Mouse (Mus musculus) liver, adult 2 months (tissue): ENCODE data around the gene Rbl1.

Experiments used
- CTCF ChIP-seq: fragments of 200-500 bp; IDR thresholded peaks from 2 replicates; pipeline ENCODE4 v1.5.1; 2011; ENCODE audit warnings: low read depth, low read length, control low read depth
- POLR2A ChIP-seq: fragments of 200-500 bp; IDR thresholded peaks from 2 replicates; pipeline ENCODE4 v1.6.1; 2011; ENCODE audit warnings: low read length, control low read depth; ENCODE audit not compliant: insufficient read depth; ENCODE audit errors: extremely low read depth

GRCm38 (mm10) chr2:157132086-157132485, 72.2 kb downstream of the Rbl1 start:
- no peak for TF ChIP-seq POLR2A
- TF ChIP-seq CTCF, result no peak
